Mouse (Mus musculus): ENCODE data around the gene Rabgap1l. TPM values are rescaled to one million over a fixed set of nuclear protein-coding genes. Genes with fewer than 3 reads are reported as not detected.
A peak's percentile ranks its signal among the peaks of the same experiment; 100 is the strongest.

Gene Rabgap1l
- polyA plus RNA-seq, 1 experiment from 2014 or later: 53.5 TPM

DNA sequence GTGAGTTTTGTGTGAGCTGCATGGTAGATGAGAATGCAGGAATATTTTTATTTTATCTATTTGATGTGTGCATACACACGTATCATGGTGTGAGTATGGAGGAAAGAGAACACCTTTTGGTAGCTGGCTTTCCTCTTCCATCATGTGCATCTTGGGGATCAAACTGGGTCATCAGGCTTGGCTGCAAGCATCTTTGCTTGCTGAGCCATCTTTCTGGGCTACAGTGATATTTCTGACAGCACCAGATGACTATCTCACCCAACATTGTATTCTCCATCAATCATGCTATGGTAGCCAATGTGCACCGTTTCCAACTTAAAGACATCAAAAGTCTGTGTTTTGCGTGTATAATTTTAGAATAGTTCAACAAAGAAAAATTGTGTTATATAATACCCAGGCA lies 30.6 kb upstream of the Rabgap1l start:
- Histone ChIP-seq H3K4me1 (ENCODE audit: control insufficient read depth, insufficient read depth, low read length) (peaks cover 4% of the 10 kb centered on the region), H3K4me2 (no peak overlapping the region), H3K36me3 (ENCODE audit: control insufficient read depth, insufficient read depth, low read length) (no peaks in the 10 kb centered on the region), H3K9ac (ENCODE audit: low read depth, low read length) (no peak overlapping the region), H3K9me3 (replicated peaks; ENCODE audit: control insufficient read depth, low read length) (no peaks in the 10 kb centered on the region), H3K27ac (ENCODE audit: low read depth, low read length) (no peak overlapping the region), H3K27me3 (ENCODE audit: control insufficient read depth, insufficient read depth, low read length) (no peaks in the 10 kb centered on the region), H3K4me3 (ENCODE audit: low read depth, low read length) (no peak overlapping the region)
- ATAC-seq (replicated peaks; ENCODE audit: insufficient number of reproducible peaks, low FRiP score, low TSS enrichment): no peak
- WGBS (ENCODE audit: insufficient replicate concordance): 89% methylated on average over 3 of the region's 3 CpGs

DNA sequence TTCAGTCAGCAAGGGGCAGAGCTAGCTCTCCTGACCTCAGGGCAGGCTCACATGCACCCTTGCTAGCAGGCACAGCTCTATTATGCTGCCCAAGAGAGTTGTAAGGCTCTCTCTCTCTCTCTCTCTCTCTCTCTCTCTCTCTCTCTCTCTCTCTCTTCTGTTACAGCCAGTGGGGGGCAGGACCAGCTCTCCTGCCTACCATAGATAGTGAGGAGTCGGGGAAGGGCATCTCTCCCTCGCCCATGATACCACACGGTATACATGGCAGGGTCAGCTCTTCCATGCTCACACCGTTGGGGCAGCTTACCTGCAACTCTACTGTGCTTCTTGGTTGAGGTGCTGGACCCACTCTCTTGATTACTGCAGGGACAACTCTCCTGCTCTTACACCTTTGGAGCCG lies 21.2 kb upstream of the Rabgap1l start:
- H3K36me3 ChIP-seq (ENCODE audit: control insufficient read depth, insufficient read depth, low read length): no peaks in the 10 kb centered on the region
- H3K4me1 ChIP-seq (ENCODE audit: control insufficient read depth, insufficient read depth, low read length): 0 out of 2 replicates have a peak, but pooled peaks cover 3% of the 10 kb centered on the region
- H3K27me3 ChIP-seq (ENCODE audit: control insufficient read depth, insufficient read depth, low read length): no peaks in the 10 kb centered on the region
- H3K4me3 ChIP-seq (ENCODE audit: low read depth, low read length): no peak overlapping the region
- H3K4me2 ChIP-seq: no peak overlapping the region
- H3K9me3 ChIP-seq (replicated peaks; ENCODE audit: control insufficient read depth, low read length): no peaks in the 10 kb centered on the region
- 89% methylated on average over 5 of the region's 5 CpGs for WGBS (ENCODE audit: insufficient replicate concordance)
- ATAC-seq (replicated peaks; ENCODE audit: insufficient number of reproducible peaks, low FRiP score, low TSS enrichment): no peak
- H3K9ac ChIP-seq (ENCODE audit: low read depth, low read length): no peak overlapping the region
- no peak overlapping the region for H3K27ac ChIP-seq (ENCODE audit: low read depth, low read length)

DNA sequence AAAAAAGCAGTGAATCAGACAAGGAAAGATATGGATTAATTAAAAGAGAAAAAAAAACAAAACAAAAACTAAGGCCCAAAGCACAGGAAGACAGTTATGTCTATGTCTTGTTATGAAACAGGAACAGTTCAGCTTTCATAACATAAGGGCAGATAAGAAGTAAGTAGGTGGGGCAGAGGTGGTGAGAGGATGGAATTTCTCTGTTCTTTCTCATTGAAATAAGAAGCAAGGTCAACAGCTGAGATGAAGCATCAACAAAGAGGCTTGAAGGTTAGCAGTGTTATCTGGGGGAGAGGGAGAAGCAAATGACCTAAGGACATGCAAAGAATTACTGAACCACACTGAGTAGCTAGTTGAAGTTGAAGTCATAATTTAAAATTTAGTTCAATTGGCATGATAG lies 19.4 kb upstream of the Rabgap1l start:
- 0 out of 2 replicates have a peak, but pooled peaks have one; percentile 31 for ATAC-seq (replicated peaks; ENCODE audit: insufficient number of reproducible peaks, low FRiP score, low TSS enrichment)

DNA sequence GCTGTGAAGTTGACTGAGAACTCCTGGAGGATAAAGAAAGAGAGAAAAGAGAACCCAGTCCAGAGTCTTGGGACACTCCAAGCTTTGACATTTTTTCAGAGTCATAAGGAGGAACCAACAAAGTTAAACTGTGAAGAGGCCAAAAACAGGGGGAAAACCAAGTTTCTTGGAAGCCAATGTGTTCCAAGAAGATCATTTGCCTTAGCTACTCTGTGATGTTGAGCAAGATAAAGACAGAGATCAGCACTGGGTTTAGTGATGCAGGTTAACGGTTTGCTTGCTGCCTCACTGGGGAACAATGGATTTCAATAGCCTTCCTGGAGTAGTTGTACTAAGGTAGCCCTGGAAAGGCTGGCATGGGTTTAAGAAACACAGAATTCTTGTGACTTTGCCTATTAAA lies 18.9 kb upstream of the Rabgap1l start:
- Histone ChIP-seq H3K36me3 (ENCODE audit: control insufficient read depth, insufficient read depth, low read length) (no peaks in the 10 kb centered on the region), H3K27me3 (ENCODE audit: control insufficient read depth, insufficient read depth, low read length) (no peaks in the 10 kb centered on the region), H3K4me1 (ENCODE audit: control insufficient read depth, insufficient read depth, low read length) (0 out of 2 replicates have a peak, but pooled peaks cover 6% of the 10 kb centered on the region), H3K9me3 (replicated peaks; ENCODE audit: control insufficient read depth, low read length) (no peaks in the 10 kb centered on the region), H3K27ac (ENCODE audit: low read depth, low read length) (no peak overlapping the region), H3K4me3 (ENCODE audit: low read depth, low read length) (no peak overlapping the region), H3K4me2 (no peak overlapping the region), H3K9ac (ENCODE audit: low read depth, low read length) (no peak overlapping the region)
- 71% methylated on average over 1 of the region's 1 CpGs for WGBS (ENCODE audit: insufficient replicate concordance)
- no peak for ATAC-seq (replicated peaks; ENCODE audit: insufficient number of reproducible peaks, low FRiP score, low TSS enrichment)

More for the DNA sequence above, 19.4 kb upstream of the Rabgap1l start:
- 0 out of 2 replicates have a peak, but pooled peaks cover 6% of the 10 kb centered on the region for H3K4me1 ChIP-seq (ENCODE audit: control insufficient read depth, insufficient read depth, low read length)
- no peak overlapping the region for H3K9ac ChIP-seq (ENCODE audit: low read depth, low read length)
- H3K36me3 ChIP-seq (ENCODE audit: control insufficient read depth, insufficient read depth, low read length): no peaks in the 10 kb centered on the region
- H3K9me3 ChIP-seq (replicated peaks; ENCODE audit: control insufficient read depth, low read length): no peaks in the 10 kb centered on the region
- H3K27me3 ChIP-seq (ENCODE audit: control insufficient read depth, insufficient read depth, low read length): no peaks in the 10 kb centered on the region
- H3K4me2 ChIP-seq: no peak overlapping the region
- peak overlapping the region; percentile 46; the same call in 1 of the 2 replicates for H3K27ac ChIP-seq (ENCODE audit: low read depth, low read length)
- H3K4me3 ChIP-seq (ENCODE audit: low read depth, low read length): no peak overlapping the region

DNA sequence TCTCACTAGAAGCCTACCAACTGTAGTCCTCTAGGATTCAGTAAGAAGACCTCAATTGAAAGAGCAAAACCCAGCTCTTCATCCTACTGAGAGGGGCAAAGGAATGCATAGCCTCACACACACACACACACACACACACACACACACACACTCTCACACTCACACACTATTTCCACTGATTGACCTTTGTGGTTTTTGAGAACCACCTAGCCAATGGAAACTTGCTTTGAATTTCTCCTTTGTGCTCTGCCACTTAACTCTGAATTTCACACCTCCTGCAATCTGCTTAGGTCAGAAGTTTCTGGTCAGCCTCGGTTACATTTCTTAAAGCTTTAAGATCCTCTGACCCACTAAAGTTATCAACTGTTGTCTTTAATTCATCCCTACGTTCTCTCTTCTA lies 12.3 kb upstream of the Rabgap1l start:
- Histone ChIP-seq H3K36me3 (ENCODE audit: control insufficient read depth, insufficient read depth, low read length) (no peaks in the 10 kb centered on the region), H3K27me3 (ENCODE audit: control insufficient read depth, insufficient read depth, low read length) (no peaks in the 10 kb centered on the region), H3K9ac (ENCODE audit: low read depth, low read length) (no peak overlapping the region), H3K27ac (ENCODE audit: low read depth, low read length) (no peak overlapping the region), H3K4me3 (ENCODE audit: low read depth, low read length) (no peak overlapping the region), H3K4me1 (ENCODE audit: control insufficient read depth, insufficient read depth, low read length) (0 out of 2 replicates have a peak, but pooled peaks cover 3% of the 10 kb centered on the region), H3K9me3 (replicated peaks; ENCODE audit: control insufficient read depth, low read length) (no peaks in the 10 kb centered on the region), H3K4me2 (no peak overlapping the region)
- no peak for ATAC-seq (replicated peaks; ENCODE audit: insufficient number of reproducible peaks, low FRiP score, low TSS enrichment)
- WGBS (ENCODE audit: insufficient replicate concordance): 40% methylated on average over 2 of the region's 2 CpGs

DNA sequence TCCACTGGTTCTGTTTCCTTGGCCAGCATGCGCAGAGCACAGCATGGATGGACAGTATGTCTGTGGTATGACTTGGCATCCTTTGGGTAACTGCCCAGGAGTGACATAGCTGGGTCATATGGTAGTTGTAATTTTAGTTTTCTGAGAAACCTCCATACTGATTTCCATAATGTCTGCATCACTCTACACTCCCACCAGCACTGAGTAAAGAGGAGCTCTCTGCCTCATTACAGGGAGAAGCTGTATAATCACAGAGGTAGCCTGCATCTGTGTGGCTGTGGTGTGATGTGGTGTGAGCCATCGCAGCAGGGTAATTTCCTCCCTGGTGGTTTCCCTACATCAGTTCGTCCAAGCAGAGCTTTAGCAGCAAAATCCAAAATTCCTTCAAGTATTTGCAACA lies 7.0 kb upstream of the Rabgap1l start:
- WGBS (ENCODE audit: insufficient replicate concordance): 80% methylated on average over 3 of the region's 3 CpGs
- no peak for ATAC-seq (replicated peaks; ENCODE audit: insufficient number of reproducible peaks, low FRiP score, low TSS enrichment)
- Histone ChIP-seq H3K36me3 (ENCODE audit: control insufficient read depth, insufficient read depth, low read length) (no peaks in the 10 kb centered on the region), H3K4me1 (ENCODE audit: control insufficient read depth, insufficient read depth, low read length) (no peaks in the 10 kb centered on the region), H3K9ac (ENCODE audit: low read depth, low read length) (no peak overlapping the region), H3K27ac (ENCODE audit: low read depth, low read length) (no peak overlapping the region), H3K4me3 (ENCODE audit: low read depth, low read length) (no peak overlapping the region), H3K9me3 (replicated peaks; ENCODE audit: control insufficient read depth, low read length) (no peaks in the 10 kb centered on the region), H3K27me3 (ENCODE audit: control insufficient read depth, insufficient read depth, low read length) (no peaks in the 10 kb centered on the region), H3K4me2 (no peak overlapping the region)

DNA sequence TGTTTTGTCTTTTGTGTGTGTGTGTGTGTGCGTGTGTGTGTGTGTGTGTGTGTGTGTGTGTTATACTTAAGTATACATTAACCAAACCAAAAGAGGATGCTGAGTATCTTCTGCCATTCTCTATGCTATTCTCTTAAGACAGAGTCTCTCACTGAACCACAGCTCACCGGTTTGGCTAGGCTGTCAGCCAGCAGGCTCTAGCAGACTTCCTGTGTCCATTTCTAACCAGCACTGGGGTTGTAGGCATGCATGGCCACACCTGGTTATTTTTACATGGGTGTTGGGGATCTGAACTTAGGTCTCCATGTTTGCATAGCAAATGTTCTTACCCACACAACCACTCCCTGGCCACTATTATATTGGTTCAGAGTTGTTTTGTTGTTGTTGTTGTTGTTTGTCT lies 2.0 kb upstream of the Rabgap1l start:
- H3K27ac ChIP-seq (ENCODE audit: low read depth, low read length): no peak overlapping the region
- ATAC-seq (replicated peaks; ENCODE audit: insufficient number of reproducible peaks, low FRiP score, low TSS enrichment): no peak
- 62% methylated on average over 2 of the region's 2 CpGs for WGBS (ENCODE audit: insufficient replicate concordance)
- H3K36me3 ChIP-seq (ENCODE audit: control insufficient read depth, insufficient read depth, low read length): no peaks in the 10 kb centered on the region
- H3K4me1 ChIP-seq (ENCODE audit: control insufficient read depth, insufficient read depth, low read length): no peaks in the 10 kb centered on the region
- H3K27me3 ChIP-seq (ENCODE audit: control insufficient read depth, insufficient read depth, low read length): no peaks in the 10 kb centered on the region
- no peak overlapping the region for H3K9ac ChIP-seq (ENCODE audit: low read depth, low read length)
- no peaks in the 10 kb centered on the region for H3K9me3 ChIP-seq (replicated peaks; ENCODE audit: control insufficient read depth, low read length)
- H3K4me2 ChIP-seq: no peak overlapping the region
- H3K4me3 ChIP-seq (ENCODE audit: low read depth, low read length): no peak overlapping the region

DNA sequence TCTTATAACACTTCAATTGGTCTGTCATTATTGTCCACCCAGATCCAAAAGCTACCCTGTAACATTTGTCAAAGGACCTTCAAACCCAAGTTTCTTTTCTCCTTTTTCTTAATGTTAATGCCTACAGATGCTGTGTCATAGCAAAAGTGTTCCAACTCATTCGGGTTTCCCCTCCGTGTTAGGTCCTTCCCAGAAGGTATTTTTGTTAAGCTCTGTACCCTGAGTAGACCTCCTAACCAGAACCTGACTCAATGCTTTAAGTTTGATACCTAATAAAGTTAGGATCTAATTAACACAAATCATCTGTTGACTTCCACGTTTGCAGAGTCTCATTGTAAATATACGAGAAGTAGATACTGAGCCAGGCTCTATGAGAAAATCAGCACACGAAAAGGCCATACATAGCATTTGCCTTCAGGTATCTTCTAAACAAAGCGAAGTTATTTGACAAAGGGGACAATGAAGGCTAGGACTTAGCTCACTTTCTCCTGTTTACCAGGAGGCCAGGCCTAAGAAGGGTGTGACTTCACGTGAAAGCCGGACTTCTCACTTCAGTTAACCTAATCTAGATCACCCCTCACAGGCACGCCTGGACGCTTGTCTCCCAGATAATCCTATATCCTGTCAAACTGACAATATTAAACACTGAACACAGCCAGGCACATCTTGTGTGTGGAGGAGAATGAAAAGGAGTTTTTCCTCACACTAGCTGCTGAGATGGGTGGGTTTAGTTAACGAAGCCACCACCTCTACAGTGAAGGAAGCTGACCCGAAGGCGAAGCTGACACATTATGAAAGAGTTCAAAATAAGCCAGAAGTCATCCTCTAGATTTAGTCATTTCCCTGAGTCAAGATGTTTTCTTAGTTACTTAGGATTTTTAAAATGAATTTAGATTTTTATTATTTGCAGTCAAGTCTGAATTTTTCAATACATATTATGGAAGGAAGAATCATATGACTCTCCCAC lies 1.1 kb upstream of the Rabgap1l start:
- Histone ChIP-seq H3K4me1 (ENCODE audit: control insufficient read depth, insufficient read depth, low read length) (no peaks in the 10 kb centered on the region), H3K27ac (ENCODE audit: low read depth, low read length) (no peak overlapping the region), H3K4me2 (no peak overlapping the region), H3K4me3 (ENCODE audit: low read depth, low read length) (no peak overlapping the region), H3K9me3 (replicated peaks; ENCODE audit: control insufficient read depth, low read length) (no peaks in the 10 kb centered on the region), H3K9ac (ENCODE audit: low read depth, low read length) (no peak overlapping the region), H3K27me3 (ENCODE audit: control insufficient read depth, insufficient read depth, low read length) (no peaks in the 10 kb centered on the region), H3K36me3 (ENCODE audit: control insufficient read depth, insufficient read depth, low read length) (no peaks in the 10 kb centered on the region)
- no peak for ATAC-seq (replicated peaks; ENCODE audit: insufficient number of reproducible peaks, low FRiP score, low TSS enrichment)
- WGBS (ENCODE audit: insufficient replicate concordance): 63% methylated on average over 13 of the region's 13 CpGs
